Mouse (Mus musculus) stomach, postnatal 0 days (tissue): ENCODE data around the gene Xpc. TPM values are rescaled to one million over a fixed set of nuclear protein-coding genes. Genes with fewer than 3 reads are reported as not detected.
A peak's percentile ranks its signal among the peaks of the same experiment; 100 is the strongest.
"Not testable (repeated sequence)": the region's sequence is repeated elsewhere in the genome, so short reads cannot be mapped to it uniquely, and the experiment has no call there.

ENCODE experiments used
- ATAC-seq: fragments of 200-750 bp; cut with Nextera tagmentation; 2 replicates; pipeline ENCODE4 v1.8.0; 2017; ENCODE audit not compliant: low FRiP score, low TSS enrichment
- DNase-seq: peaks from one replicate; pipeline ENCODE4 v3.0.0-alpha.2; 2016; ENCODE audit warnings: low spot score
- H3K27ac ChIP-seq: fragments of 300-500 bp; sonication (generic); replicated peaks from 2 replicates; pipeline ENCODE4 v1.5.1; 2014; ENCODE audit warnings: mild to moderate bottlenecking, control low read depth
- H3K27me3 ChIP-seq: fragments of 300-500 bp; sonication (generic); 2 replicates; pipeline ENCODE4 v1.6.1; 2014; ENCODE audit warnings: low read length; ENCODE audit not compliant: control insufficient read depth, insufficient read depth
- H3K36me3 ChIP-seq: fragments of 300-500 bp; sonication (generic); 2 replicates; pipeline ENCODE4 v1.6.1; 2014; ENCODE audit warnings: low read length, mixed read lengths; ENCODE audit not compliant: control insufficient read depth, insufficient read depth
- H3K4me1 ChIP-seq: fragments of 300-500 bp; sonication (generic); replicated peaks from 2 replicates; pipeline ENCODE4 v1.6.1; 2014; ENCODE audit warnings: antibody characterized with exemption; ENCODE audit not compliant: control insufficient read depth, insufficient read depth
- H3K4me2 ChIP-seq: fragments of 300-500 bp; sonication (generic); replicated peaks from 2 replicates; pipeline ENCODE4 v1.6.1; 2014; ENCODE audit warnings: low read depth, mild to moderate bottlenecking, control low read depth, moderate library complexity
- H3K4me3 ChIP-seq: fragments of 300-500 bp; sonication (generic); 2 replicates; pipeline ENCODE4 v1.5.1; 2014; ENCODE audit warnings: low read depth, low read length, control low read depth
- H3K9ac ChIP-seq: fragments of 300-500 bp; sonication (generic); 2 replicates; pipeline ENCODE4 v1.6.1; 2014; ENCODE audit warnings: mild to moderate bottlenecking, low read length, control low read depth, mixed read lengths
- H3K9me3 ChIP-seq: fragments of 300-500 bp; sonication (generic); 2 replicates; pipeline ENCODE4 v1.6.1; 2016; ENCODE audit warnings: low read length; ENCODE audit not compliant: control insufficient read depth
- CTCF ChIP-seq: IDR thresholded peaks from 2 replicates; pipeline ENCODE4 v1.5.1; 2016; ENCODE audit warnings: antibody characterized with exemption, low read depth, mild to moderate bottlenecking, moderate library complexity
- EP300 ChIP-seq: optimal IDR thresholded peaks from 2 replicates; pipeline ENCODE3; 2016; ENCODE audit warnings: antibody characterized with exemption
- WGBS: fragments of 180-500 bp; shearing (Covaris S2); extraction: QIAGEN DNeasy Blood & Tissue Kit; methylation state at CpG from one replicate; pipeline ENCODE4 v1.1.7; 2014; 5-methylcytosine and 5-hydroxymethylcytosine counted together
- polyA plus RNA-seq: library from polyadenylated mRNA; unstranded; fragments of >200 nt; fragmentation: Nextera tagmentation; extraction: Ambion mirVana; gene quantifications from 2 replicates; pipeline ENCODE4 v1.2.1, GENCODE M21; 2015

Xpc gene
- polyA plus RNA-seq, 1 experiment from 2014 or later = 9.3 TPM

DNA sequence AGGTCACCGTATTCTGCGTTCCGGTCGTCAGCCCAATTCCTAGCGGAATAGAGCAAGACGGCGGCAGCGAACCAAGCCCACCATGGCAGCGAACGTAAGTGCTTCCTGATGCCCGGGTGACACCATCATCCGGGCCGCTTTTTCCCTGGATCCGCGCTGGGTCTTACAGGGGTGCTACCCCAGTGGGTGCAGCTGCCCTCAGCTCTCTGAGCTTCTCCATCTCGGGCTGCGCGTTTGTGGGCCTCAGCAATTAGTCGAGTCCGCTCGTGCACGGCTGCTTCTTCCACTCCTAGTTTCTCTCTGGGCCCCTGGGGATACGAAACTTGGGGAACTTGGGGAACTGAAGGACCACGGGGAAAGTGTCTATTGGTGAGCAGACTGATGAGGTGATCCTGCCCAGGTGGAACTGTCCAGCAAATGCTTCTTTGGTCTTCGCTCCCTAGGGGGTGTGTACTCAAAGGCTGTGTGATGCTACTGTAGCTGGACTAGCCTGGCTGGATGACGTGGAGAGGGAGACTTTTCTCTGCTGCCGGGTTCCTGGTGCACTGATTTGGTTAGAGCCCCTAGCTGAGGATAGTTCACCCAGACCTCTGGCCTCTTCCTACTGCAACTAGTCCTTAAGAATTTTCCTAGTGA, 41.8 kb downstream of the Xpc start:
- Histone ChIP-seq H3K9ac (peak overlapping the region; percentile 76), H3K27ac (peak overlapping the region; percentile 84), H3K9me3 (no peaks in the 10 kb centered on the region), H3K4me2 (peak overlapping the region; percentile 61), H3K27me3 (no peaks in the 10 kb centered on the region), H3K4me3 (peak overlapping the region; percentile 76), H3K4me1 (peaks cover 7% of the 10 kb centered on the region), H3K36me3 (peaks cover 10% of the 10 kb centered on the region)
- DNase-seq = no peak
- WGBS = under 1% methylated on average over 27 of the region's 27 CpGs
- no peak for TF ChIP-seq EP300
- TF ChIP-seq CTCF = no peak
- peak; percentile 18; the same call in 1 of the 2 replicates for ATAC-seq

DNA sequence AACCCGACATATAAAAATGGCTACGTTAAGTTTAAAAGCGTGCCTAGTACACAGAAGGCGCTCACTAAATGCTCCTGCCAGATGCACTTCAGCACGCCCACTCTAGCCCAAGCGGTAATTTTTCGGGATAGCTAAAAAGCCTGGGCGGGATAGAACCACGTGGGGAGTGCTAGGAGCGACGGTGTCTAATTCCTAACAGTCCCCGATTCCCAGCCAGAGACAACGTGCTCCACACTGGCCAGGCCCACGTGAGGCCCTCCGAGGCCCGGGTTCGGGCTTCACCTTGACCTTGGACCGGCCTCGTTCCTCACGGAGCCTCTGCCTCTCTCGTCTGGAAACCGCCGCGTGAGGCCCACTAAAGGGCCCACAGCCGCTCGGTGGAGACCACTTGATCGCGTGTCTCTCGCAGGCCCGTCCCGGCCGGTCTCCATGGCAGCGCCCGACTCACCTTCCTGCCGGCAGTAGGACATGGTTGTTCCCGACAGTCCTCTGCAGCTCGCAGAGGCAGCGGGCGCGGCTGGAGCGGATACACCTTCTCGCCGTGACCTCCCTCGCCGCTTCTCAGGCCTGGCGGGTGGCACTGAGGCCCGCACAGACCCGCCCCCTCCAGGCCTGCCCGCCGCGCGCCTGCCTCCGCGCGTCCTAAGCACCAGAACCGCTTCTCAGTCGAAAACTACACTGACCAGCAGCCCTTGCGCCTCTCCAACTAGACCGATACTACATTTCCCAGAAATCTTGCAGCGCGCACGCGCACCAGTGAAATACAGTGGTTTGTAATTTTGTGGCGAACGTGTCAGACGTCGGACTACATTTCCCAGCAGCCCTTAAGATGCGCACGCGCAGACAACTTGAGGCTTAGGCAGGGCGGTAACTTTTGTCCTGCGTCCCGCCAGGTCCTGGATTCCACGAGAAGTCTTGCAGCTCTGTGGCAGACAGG, 42.6 kb downstream of the Xpc start, which contains the start of the genes Chchd4 and Tmem43:
Gene Chchd4 (minus strand): TSS at position 679 of the 937 bp plus-strand sequence.
Gene Tmem43 (plus strand): TSS at position 836 of the 937 bp plus-strand sequence.
- peak; percentile 97 for ATAC-seq

DNA sequence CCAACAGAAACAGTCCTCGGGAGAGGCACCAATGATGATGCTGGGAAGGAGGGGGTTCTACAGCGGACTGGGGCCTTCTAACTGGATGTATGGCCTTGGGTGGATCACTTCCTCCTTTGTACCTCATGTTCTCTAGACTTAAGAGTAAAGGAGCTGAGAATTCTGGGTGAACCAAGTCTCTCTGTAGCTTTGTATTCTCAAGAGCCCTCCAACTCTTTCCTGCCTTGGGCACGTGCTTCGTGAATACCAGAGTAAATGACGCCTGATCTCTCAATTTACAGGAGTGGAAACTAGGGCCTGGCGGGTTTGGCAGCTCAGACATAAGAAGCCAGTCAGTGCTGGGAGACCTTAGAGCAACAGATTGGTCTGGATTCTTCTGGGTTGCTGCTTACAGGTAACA, 43.4 kb downstream of the Xpc start:
- ATAC-seq = no peak
- H3K9ac ChIP-seq = peak overlapping the region; percentile 75

More for the DNA sequence above, 42.6 kb downstream of the Xpc start, which contains the start of the genes Chchd4 and Tmem43:
- Histone ChIP-seq H3K27ac (peak within 1 kb of the TSS; percentile 84), H3K9me3 (no peaks in the 10 kb centered on the region), H3K4me2 (peak within 1 kb of the TSS; percentile 77), H3K36me3 (peaks cover 3% of the 10 kb centered on the region), H3K4me3 (peak within 1 kb of the TSS; percentile 76), H3K4me1 (peaks cover 7% of the 10 kb centered on the region), H3K27me3 (no peaks in the 10 kb centered on the region), H3K9ac (peak within 1 kb of the TSS; percentile 76)
- peak; percentile 98 for DNase-seq
- under 1% methylated on average over 74 of the region's 74 CpGs for WGBS
- peak; percentile 48 for TF ChIP-seq CTCF
- no peak for TF ChIP-seq EP300

DNA sequence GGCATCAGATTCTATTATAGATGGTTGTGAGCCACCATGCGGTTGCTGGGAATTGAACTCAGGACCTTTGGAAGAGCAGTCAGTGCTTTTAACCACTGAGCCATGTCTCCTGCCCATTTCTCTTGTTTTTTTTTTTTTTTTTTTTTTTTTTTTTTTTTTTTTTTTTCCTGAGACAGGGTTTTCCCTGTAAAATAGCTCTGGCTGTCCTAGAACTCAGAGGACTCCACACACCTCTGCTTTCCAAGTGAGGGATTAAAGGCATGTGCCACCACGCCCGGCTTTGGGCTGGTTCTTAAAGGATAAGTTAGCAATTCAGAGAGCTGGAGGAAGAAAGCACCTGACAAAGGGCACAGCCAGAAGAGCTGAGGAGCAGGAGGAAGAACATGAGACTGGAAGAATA, 44.3 kb downstream of the Xpc start:
- not testable (repeated sequence) for H3K4me1 ChIP-seq, H3K4me2 ChIP-seq
- WGBS = 82% methylated on average over 3 of the region's 3 CpGs

More for the DNA sequence above, 43.4 kb downstream of the Xpc start:
- H3K27me3 ChIP-seq = no peaks in the 10 kb centered on the region
- DNase-seq = no peak
- TF ChIP-seq CTCF (no peak), EP300 (no peak)
- 26% methylated on average over 6 of the region's 6 CpGs for WGBS
- H3K9me3 ChIP-seq = no peaks in the 10 kb centered on the region
- H3K36me3 ChIP-seq = no peaks in the 10 kb centered on the region; the same call in 1 of the 2 replicates
- H3K27ac ChIP-seq = no peak overlapping the region; the same call in 1 of the 2 replicates
- H3K4me1 ChIP-seq = peaks cover 7% of the 10 kb centered on the region
- H3K4me2 ChIP-seq = peak overlapping the region; percentile 77
- H3K4me3 ChIP-seq = peak overlapping the region; percentile 76

DNA sequence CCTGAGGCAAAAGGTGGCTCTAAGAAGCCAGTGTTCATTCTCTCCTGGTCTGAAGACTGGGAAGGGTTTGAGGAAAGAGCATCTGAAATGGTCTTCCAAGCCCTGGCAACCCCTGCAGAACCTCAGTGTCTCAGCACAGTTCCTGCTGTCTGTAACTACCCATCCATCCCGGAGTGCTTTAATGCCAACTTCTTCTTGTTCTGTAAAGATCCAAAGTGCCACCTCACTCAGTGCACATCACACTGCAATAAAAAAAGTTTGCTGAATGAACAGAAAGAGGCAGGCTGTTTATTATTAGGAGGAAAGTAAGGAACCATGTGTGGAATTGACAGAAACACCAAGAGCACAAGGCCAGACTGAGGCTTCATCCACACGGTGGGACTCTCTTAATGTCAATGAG, 45.0 kb downstream of the Xpc start:
- Histone ChIP-seq H3K9ac (no peak overlapping the region), H3K27ac (no peak overlapping the region), H3K4me3 (no peak overlapping the region), H3K4me2 (no peak overlapping the region), H3K4me1 (peaks cover 7% of the 10 kb centered on the region), H3K27me3 (no peaks in the 10 kb centered on the region), H3K36me3 (peaks cover 3% of the 10 kb centered on the region; the same call in 1 of the 2 replicates), H3K9me3 (no peaks in the 10 kb centered on the region)
- 84% methylated on average over 2 of the region's 2 CpGs for WGBS
- DNase-seq (no peak), ATAC-seq (no peak)
- no peak for TF ChIP-seq CTCF
- TF ChIP-seq EP300 = no peak

More for the DNA sequence above, 44.3 kb downstream of the Xpc start:
- H3K9me3 ChIP-seq, DNase-seq, ATAC-seq, H3K4me3 ChIP-seq, H3K9ac ChIP-seq, H3K27me3 ChIP-seq, H3K36me3 ChIP-seq: not testable (repeated sequence)
- 0 out of 2 replicates have a peak overlapping the region, but pooled peaks have one; percentile 4 for H3K27ac ChIP-seq
